Mouse (Mus musculus) yolk sac, embryonic 10.5 days (tissue): ENCODE measurements around the gene Gm525.
"Not testable (repeated sequence)": the region's sequence is repeated elsewhere in the genome, so short reads cannot be mapped to it uniquely, and the experiment has no call there.

Experiments used
- DNase-seq: peaks from one replicate; pipeline ENCODE4 v3.0.0-alpha.2; 2017; ENCODE audit warnings: low spot score

The Gm525 gene

DNA sequence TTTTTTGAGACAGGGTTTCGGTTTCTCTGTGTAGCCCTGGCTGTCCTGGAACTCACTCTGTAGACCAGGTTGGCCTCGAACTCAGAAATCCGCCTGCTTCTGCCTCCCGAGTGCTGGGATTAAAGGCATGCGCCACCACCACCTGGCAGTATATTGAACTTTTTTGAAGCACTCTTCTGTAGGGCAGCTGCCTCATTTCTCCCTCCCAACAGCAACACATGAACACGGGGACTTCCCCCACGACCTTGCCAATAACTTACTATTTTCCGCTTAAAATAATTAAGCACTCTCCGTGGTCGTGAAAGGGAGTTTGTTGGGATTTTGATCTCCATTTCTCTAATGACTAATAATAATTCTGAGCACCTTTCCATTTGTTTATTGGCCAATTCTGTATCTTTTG, 23.7 kb downstream of the Gm525 start:
- DNase-seq = not testable (repeated sequence)

DNA sequence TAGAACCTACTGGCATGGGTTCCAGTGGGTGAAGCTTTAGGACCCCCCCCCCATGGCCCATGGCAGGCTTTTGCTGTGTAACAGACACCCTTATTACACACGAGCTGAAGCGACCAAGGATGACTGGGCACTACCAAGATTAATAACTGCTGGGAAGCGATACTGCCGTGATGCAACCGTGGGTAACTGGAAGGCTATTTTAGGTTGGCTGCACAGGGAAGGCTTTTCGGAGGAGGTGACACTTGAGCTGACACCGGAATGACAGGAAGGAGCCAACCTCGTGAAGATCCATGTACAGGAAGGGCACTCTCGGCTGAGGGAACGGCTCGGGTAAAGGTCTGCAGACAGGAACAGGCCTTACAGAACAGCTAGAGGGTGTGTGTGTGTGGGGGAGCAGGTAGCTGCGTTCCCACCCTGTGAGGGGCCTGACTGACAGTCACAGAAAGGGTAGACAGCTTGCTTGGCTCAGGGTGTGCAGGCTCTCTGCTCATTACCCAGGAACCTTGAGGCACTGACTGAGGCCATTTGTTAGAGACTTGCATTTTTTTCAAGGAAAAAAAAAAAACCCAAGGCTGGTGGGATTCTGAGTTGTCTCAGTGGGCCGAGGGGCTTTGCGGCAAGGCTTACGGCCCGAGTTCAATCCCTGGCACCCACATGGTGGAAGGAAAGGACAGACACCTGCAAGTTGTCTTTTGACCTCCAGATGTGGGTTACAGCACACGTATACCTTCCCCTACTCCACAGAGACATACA, 24.6 kb downstream of the Gm525 start:
- DNase-seq = no peak

DNA sequence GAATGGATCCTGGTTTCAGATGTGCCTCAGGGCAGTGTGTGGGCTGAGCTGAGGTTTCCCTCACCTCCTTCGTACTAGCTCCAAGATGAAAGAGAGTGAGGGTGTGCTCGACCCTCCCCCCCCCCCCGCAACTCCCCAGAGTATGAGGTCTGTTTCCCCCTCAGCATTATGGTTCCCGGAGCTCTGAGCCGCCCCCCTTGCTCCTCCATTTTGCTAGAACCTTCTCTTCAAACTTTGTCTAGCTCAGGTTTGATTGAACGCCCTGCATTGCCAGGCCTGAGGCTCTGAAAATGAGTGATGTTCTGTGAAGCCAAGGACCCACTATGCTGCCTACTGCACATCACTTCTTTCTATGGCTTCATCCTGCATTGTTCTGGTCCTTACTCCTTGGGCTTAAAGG, 25.3 kb downstream of the Gm525 start:
- no peak for DNase-seq

DNA sequence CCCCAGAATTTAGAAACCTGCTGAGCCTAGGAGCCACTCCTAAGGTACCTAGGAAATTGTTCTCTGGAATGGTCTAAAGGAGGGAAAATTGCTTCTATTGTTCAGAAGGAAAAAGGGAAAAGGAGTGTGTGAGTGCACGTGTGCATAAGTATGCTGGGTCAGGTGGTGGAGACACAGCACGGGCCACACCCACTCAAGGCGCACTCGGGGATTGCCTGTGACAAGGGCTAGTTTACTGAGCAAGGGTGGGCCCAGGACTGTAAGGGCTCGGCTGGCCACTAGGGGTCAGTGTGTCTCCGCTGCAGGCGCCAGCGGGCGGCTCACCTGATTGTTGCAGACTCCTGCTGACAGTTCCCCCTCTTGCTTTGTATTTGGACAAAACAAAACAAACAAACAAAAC, 26.8 kb downstream of the Gm525 start:
- DNase-seq = peak; percentile 69

DNA sequence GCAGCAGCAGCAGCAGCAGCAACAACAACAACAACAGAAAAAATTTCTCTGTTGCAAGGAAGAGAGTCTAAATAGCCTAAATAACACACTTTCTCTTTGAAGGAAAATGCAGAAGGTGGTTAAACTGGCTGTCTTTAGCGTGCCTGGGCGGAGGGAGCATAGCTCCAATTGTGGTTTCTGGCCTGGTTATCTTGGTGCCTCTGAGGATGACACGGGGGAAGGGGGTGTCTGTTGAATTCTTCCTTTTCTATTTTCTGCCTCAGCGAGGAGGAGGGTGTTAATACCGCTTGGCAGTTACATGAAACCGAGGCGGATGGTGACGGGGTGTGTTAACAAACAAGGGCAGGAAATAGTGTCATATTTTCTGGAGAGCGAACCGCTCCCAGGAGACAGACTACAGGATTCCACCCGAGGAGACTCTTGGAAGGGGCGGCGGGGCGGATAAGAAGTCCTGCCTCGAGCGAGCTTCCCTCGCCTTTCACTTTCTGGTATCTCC, 27.2 kb downstream of the Gm525 start:
- no peak for DNase-seq

DNA sequence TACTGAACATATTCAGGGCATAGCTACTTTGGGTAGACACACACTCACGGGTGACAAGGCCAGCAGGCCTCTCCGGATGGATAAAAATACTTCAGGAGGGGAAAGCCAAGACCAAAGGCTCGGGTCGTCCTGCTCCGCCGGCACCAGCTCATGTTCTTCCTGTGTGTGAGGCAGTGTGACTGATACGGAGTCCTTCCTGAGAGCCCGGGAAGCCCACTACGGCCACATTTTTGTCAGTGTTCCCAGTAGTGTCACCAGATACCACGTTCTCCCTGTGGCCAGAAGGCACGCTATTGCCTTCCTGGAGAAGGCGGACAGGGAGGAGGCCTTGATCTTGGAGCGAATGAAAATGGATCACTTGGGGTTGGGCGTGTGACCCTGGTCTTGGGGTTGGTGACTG, 29.5 kb downstream of the Gm525 start:
- DNase-seq = no peak

DNA sequence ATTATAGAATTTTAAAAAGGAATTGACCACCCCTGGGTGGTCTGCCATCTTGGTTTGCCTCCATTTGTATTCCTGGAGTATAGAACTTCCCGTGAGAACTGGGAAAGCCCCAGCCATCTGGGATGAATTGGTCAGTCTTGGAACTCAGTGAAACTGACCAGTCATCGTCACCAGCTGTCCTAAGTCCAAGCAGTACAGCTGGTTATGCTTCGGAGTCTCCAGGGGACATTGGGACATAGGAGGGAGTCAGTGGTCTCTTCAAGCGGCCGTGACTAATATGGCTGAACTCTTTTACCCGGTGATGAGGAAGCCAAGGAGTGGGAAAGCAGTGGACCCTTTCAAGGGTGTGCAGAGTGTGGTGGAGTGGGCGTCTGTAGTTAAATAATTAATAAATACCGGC, 31.6 kb downstream of the Gm525 start:
- DNase-seq = no peak

DNA sequence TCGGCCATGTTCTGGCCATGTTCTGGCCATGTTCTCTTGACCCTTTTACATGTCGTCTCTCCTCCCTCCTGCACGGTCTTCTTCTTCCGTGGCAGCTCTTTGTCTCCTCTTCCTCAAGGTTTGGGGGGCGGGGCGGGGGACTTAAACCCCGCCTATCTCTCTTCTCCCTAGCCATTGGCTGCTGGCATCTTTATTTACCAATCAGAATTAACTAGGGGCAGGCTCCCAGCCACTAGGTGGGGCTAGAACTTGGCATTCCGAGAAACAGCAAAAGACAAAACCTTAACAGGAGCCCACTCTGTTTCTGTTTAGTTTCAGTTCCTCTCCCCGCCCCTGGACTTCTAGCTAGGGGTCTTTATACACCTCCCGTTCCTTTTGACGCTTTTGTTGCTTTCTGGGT, 32.2 kb downstream of the Gm525 start:
- no peak for DNase-seq

DNA sequence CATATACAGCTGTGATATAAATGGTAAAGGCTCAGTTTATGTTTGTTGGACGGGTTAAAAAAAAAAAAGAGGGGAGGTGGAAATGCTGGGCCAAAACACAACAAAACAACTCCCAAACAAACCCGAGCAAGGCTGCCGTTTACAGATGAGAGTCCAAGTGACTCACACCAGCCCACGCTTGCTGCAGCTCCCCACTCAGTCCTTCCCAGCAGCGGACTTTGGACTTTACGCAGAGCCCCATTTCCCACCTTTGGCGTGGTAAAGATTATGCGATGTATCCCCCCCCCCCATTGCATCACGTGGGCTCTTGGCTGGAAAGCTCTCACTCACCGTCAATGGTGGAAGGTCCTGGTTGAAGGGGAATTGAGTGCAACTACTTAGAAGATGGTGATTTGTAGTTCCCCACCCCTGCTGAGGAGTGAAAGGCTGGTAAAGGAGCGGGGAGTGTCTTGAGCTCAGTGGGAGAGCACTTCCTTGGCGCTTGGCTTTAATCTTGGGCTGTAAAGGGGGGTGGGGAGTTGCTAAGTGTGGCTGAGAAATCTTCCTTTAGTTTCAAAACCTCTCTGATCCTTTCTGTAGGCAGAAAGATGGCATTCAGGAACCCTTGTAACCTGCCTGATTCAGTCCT, 33.7 kb downstream of the Gm525 start:
- DNase-seq = peak; percentile 20

DNA sequence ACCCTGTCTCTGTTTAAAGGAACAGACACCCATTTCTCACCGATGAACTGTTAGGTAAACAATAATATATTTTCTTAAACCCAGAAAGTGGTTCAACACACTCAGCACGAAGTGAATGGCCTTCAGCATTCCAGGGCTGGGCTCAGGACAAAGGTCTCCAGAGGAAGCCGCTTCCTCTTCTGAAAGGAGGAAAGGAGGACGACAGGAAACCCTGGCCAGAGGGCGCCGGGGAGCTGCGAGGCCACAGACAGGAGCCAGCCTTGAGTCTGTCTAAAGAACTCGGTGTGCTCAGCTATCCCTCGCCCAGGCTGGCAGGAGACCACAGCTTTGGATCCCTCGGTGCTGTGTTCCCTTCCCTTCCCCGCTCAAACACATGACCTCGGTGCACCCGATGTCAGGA, 50.8 kb downstream of the Gm525 start:
- DNase-seq = peak; percentile 79

DNA sequence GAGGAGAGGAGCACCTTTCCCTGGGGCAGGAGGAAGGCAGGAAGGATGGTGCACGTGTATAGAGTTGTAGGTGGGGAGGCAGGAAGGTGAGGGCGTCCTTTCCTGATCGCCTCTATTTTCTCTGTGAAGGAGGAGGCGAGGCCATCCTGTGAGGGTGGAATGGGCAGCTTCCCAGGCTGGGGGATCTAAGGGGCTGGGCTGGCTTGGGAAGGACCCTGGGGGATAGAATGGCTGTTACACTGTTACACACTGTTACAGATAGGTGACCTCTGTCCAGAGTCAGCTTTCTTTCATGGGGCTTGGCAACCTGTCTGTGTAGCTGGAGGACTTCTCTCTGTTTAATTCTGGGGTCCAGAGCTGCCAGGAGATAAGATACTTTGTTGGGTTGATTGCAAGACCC, 57.2 kb downstream of the Gm525 start:
- DNase-seq = no peak

DNA sequence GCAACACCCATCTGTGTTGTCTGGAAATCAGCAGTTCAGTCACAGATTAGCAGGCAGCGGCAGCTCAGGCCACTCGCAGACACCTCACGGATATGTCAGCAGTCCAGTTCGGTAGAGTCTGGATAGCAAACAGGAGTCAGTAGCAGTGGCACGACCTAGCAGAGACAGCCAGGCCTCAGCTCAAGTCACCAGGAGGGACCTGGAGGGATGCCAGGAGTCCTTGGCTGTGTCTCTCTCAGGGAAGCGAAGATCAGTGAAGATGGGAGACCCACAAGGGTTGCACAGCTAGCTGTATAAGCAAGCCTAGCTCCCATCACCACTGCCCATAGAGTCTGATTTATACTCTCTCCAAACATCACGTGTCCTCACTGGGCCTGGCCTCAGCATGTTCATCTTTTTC, 58.8 kb downstream of the Gm525 start:
- DNase-seq = no peak

DNA sequence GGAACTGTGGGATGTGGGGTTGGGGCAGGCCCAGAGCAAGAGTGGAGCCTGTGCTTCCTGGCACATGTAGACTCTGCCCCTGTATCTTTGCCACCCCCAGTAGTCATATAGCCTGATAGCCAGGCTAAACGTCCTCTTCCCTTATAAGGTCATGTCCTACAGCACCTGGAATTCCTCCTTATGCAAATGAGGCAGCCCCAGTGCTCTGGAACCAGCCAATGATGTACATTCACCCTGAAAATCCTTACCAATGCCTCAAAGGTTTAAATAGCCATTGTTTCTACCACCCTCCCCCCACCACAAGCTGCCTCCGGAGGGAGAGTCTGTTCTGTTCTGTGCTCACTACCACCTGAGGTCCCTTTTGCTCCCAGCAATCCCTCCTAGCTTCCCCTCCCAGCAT, 60.6 kb downstream of the Gm525 start:
- no peak for DNase-seq

DNA sequence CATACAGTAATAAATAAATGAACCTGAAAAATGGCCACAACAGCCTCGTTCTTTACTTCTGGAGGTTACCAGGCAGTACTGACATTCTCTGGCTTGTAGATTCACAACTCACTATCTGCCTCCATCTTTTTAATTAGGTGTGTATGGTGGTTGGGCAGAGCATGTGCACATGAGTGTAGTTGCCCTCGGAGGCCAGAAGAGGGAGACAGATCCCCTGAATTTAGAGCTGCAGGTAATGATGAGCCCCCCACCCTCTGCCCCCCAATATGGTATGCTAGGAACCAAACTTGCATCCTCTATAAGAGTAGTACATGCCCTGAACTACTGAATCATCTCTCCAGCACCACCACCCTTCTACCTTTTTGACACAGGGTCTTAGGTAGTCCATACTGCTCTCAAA, 64.3 kb downstream of the Gm525 start:
- no peak for DNase-seq
